Mouse (Mus musculus) ZHBTc4 (cell line): ENCODE measurements around the gene Snx17.

Source experiments
- DNase-seq: peaks from one replicate; pipeline ENCODE4 v3.0.0-alpha.2; 2011; ENCODE audit warnings: low read depth, low spot score

The Snx17 gene

DNA sequence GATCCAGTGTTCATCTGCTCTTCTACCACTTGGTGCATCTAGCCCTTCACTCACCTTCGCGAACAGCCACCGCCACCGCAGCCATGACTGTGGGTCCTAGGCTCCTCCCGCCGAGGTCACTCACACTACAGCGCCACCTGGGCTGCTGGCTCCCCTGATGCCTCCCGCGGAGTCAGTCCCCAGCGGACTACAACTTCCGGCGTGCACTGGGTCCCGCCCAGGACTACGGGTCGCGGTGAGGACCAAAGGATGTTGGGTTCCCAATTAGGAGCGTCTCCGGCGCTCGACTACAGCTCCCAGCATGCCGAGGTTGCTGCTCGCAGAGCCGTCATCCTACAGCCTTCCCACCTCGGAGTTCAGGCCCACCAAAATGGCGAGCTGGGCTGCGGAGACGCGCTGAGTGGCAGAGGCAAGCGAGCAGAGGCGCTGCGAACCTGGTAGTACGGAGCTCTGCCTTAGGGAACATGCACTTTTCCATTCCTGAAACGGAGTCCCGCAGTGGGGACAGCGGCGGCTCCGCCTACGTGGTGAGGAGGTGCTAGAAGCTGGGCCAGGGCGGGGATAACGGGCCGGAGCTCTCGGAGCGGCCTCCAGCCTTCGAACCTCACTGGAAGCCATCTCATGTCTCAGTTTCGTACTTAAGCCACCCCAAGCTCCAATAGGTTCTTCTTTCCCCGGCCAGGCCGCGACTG lies at the start of gene Snx17, which contains the start of gene Eif2b4:
Snx17 (plus strand) TSS at position 289 of the 692 bp plus-strand sequence.
Eif2b4 (minus strand) TSS at position 492 of the 692 bp plus-strand sequence.
- peak; percentile 99 for DNase-seq

GRCm38 (mm10) chr5:31149781-31150180 lies 43.2 kb upstream of the Snx17 start:
- DNase-seq: no peak

GRCm38 (mm10) chr5:31151746-31152145 lies 41.3 kb upstream of the Snx17 start:
- no peak for DNase-seq

DNA sequence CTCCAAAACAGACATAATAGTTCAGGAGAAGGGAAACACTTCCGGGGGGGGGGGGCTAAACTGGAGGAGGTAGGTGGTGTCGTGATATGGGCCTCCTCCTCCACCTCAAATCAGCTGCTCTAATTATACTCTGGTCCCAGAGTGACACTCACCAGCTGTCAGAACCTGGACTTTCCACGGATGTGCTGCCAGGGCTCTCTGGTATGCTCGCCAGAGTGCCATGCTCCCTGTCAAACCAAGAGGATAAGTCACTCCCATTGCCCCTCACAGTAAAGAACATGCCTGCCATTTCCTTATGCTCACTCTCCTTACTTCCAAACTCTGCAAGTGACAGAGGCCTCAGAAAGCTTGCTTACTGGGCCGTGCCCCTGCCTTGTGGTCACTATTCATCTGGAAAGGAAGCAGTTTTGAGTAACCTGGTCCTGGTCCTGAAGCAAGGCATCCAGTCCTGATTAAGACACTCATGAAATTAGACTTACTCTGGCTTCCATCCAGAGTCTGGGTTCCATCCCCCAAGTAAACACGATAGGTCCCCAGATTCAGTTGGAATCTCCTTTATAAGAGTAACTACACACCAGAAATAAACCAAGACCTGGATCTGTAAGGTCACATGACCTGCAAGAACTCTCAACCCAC lies 39.4 kb upstream of the Snx17 start:
- DNase-seq: no peak

- peak; percentile 94 for DNase-seq
Measured at GRCm38 (mm10) chr5:31154152-31154553, 38.9 kb upstream of the Snx17 start, which contains the start of gene Mpv17. Gene Mpv17, minus strand, starts transcription at chr5:31154251.

DNA sequence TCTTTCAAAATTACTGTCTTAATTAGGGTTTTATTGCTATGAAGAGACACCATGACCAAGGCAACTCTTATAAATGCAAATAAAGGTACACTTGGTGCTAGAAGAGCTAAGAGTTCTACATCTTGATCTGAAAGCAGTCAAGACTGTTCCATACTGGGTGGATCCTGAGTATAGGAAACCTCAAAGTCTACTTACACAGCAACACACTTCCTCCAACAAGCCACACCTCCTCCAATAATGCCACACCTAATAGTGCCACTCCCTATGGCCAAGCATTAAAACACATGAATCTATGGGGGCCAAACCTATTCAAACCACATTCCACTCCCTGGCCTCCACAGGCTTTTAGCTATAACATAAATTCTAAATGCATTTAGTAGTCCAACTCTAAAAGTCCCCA lies 30.6 kb upstream of the Snx17 start:
- no peak for DNase-seq

GRCm38 (mm10) chr5:31164878-31165277 lies 28.1 kb upstream of the Snx17 start:
- no peak for DNase-seq

DNA sequence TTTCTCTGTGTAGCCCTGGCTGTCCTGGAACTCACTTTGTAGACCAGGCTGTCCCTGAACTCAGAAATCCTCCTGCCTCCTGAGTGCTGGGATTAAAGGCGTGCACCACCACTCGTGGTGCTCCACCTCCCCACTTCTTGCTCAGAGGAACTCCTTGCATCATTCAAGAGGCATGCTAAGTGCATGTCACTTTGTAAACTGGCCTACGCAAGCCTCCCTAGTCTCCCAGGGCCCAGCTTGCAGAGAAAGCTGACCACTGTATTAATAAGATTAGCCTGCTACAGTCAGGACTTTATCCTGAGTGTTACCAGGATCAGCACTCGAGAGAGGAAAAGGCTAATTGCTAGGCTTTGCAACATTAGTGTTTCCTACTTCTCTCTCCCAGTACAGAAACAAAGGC lies 24.4 kb upstream of the Snx17 start:
- DNase-seq: no peak

- peak; percentile 84 for DNase-seq
Measured at GRCm38 (mm10) chr5:31179301-31179765, 13.7 kb upstream of the Snx17 start.

DNA sequence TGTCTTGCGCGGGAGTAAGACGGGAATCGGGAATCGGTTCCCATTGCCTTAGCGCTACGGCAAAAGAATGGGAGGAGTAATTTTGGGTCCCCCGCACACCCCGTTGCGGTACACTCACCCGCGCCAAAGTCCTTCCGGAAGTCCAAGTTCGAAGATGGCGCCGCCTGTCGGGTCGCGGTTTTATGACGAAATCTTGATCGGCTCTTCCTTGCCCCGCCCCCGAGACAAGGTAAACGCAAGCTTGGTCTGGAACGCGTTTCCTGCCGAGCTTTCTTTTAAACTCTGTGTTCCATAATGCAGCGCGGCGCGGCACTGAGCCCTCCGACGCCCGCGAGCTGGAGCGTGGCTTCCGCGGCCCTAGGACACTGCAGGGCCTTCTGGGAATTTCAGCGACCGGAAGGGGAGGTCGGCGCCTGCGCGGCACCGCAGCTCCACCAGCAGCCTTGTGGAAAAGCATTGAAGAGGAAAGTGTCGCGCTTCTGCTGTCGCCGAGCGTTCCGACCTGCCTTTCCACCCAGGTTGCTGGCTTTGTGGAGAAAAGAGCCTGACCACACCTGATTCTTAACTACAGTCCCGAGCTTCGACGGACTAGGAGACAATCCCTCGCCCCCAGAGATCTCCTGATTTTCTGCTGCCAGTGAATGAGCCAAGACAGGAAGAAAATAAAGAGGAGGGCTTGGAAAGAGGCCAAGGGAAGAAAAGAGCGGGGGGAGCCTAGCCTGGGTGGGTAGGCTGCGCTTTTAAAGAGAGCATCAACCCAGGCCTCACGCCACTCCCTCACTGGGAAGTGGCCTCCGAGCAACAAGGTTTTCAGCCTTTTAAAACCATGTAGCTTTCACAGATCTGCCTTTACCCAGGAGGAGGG lies 13.0 kb upstream of the Snx17 start, which contains the start of the genes Gm29609 and Gtf3c2:
Gm29609 (minus strand) TSS at position 146 of the 865 bp plus-strand sequence.
Gtf3c2 (minus strand) TSS at position 379 of the 865 bp plus-strand sequence.
- DNase-seq: peak; percentile 99

DNA sequence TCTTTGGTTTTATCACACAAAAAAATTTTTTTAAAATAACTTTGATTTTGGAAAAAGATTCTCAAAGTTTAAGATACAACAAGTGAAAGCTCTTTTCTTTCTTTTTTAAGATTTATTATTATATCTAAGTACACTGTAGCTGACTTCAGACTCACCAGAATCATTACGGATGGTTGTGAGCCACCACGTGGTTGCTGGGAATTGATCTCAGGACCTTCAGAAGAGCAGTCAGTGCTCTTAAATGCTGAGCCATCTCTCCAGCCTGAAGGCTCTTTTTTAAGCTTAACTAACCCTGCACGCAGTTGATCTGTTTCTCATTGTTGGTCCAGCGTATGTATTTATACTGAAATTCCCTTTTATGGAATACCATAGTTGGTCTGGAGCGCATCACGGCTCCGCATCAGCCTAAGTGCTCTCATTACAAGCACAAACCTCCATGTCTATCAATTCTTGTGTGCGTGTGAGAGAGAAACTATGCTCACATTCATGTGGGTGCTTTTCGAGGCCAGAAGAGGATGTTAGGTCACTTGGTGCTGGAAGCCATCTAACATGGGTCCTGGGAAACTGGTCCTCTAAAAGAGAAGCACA lies 11.8 kb upstream of the Snx17 start:
- no peak for DNase-seq

- no peak for DNase-seq
Measured at GRCm38 (mm10) chr5:31183678-31184077, 9.3 kb upstream of the Snx17 start.

DNA sequence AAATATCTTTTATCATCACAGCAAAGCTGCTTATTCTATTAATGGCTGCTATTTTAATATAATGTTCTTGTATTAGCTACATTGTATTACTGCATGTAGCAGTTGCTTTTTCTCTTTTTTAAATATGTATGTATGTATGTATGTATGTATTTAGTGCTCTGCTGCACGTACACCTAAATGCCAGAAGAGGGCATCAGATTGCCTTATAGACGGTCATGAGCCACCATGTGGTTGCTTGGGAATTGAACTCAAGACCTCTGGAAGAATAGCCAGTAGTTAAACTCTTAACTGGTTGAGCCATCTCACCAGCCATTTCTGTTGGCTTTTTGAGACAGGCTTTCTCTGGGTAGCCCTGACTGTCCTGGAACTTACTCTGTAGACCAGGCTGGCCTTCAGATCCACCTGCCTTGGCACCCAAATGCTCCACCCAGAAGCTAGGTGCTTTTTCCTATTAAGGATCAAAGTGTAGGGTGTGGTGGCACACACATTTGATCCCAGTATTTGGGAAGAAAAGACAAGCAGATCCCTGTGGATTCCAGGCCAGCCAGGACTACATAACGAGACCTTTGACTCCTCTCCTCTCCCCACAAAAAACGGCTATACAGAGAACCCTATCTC lies 4.7 kb upstream of the Snx17 start:
- peak; percentile 74 for DNase-seq

GRCm38 (mm10) chr5:31190201-31190600 lies 2.8 kb upstream of the Snx17 start:
- peak; percentile 59 for DNase-seq

DNA sequence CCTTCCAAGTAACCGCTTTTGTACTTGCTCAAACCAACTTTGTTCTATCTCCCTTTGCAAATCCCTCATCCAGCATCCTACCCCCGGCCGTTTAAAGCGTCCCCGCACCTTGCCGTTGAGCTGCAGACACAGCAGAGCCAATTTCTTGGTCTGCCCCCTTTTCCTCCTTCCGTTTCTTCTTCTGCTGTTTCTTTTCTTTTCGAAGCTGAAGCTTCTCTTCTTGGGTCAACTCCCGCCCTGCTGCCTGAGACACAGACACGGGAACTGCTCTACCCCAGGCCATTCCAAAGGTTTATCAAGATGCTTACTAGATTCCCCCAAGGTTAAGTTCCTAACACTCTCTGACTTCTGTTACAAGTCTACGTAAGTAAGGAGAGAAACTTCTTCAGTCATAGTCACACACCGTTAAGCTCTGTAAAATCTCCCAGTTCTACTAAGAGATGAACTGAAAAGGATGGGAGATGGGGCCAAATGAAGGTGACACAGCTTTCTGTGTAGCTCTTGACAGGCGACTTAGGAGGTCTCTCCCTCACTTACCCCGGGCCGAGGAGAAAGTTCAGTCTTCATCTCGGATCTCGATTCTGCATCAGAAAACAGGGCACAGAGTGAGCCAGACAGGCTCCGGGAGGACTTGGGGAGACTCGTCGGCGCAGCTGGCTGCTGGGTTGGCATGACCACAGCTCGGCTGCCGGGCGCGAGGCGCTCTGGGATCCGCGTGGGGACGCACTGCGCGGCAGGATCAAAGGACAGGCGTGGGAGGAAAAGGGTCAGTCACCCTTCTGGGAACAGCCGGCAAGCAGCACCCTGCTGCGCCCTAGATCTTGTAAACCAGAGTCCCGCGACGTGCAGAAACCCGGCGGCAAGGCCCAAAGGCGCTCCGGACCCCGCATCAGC lies 735 bp upstream of the Snx17 start:
- DNase-seq: no peak

GRCm38 (mm10) chr5:31193631-31194281 lies 729 bp downstream of the Snx17 start:
- peak; percentile 38 for DNase-seq

DNA sequence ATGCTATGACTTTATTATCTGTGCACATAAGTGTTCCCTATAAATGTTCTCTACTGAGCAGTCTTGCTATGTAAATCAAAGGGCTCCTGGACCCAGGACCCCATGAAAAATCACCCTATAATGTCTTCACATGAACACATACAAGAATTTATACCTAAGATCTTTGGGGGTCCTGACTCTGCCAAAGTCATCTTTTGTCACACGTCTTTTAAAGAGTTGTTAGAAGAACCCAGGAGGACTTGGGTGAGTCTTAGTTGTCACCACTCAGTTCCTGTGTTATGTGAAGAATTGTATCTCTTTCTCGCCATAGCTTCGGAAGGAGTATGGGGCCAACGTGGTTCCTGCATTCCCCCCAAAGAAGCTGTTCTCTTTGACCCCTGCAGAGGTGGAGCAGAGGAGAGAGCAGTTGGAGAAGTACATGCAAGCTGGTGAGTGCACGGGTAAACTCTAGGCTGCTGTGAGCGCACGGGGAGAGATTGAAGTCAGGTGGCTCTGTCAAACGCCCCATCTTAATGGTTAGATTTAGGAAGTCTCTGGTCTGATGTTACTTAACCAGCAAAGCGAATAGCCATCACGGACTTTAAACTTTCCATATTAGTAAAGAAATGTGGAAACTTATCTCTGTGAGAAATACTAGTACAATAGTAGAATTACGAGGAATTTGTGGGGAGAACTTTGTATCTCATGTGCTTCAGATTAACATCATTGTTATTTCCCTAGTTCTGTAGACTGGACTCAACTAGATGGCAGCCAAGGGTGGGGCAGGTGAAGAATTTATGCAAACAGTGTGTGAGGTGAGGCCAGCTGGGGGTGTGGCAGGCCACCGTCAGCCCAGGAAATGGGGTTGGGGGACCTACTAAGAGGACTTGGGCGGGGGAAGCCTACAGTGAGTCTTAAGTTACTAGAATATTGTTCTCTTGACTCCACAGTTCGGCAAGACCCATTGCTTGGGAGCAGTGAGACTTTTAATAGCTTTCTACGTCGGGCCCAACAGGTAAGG lies 1.8 kb downstream of the Snx17 start:
- DNase-seq: peak; percentile 79

DNA sequence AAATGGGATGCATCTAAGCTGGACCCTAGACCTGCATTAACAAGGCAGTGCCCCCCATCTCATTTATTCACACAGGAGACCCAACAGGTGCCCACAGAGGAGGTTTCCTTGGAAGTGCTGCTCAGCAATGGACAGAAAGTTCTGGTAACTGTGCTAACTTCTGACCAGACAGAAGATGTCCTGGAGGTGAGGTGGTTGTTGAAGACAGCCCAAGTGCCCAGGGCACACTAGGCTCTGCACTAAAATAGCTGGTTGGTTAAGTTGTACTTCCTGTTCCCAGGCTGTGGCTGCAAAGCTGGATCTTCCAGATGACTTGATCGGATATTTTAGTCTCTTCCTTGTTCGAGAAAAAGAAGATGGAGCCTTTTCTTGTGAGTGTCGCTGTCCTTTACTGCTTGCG lies 2.6 kb downstream of the Snx17 start:
- DNase-seq: no peak
